ENCODE assay signal across 31 mouse cellular contexts in genomic region chr5:63666884-63667283, GRCm38 (mm10). TPM values are rescaled to one million over a fixed set of nuclear protein-coding genes. Genes with fewer than 3 reads are reported as not detected.
"Had no signal": no experiment of that assay in that cellular context is flagged by ENCODE, and none has a peak within 500 bp of the region (broad histone marks: within the 10 kb centered on the region; RNA-seq: fewer than 3 reads in every experiment).

No protein-coding gene starts in this region.

- H3K4me1 ChIP-seq: heart, embryonic 13.5 days; heart, embryonic 15.5 days; hindbrain, embryonic 13.5 days; hindbrain, embryonic 15.5 days; kidney, embryonic 15.5 days; limb, embryonic 13.5 days; limb, embryonic 15.5 days; liver, embryonic 12.5 days had no signal

- H3K36me3 ChIP-seq: heart, embryonic 13.5 days; heart, embryonic 15.5 days; hindbrain, embryonic 13.5 days; hindbrain, embryonic 15.5 days; kidney, embryonic 15.5 days; limb, embryonic 13.5 days; limb, embryonic 15.5 days; liver, embryonic 12.5 days had no signal

- H3K27ac ChIP-seq: heart, adult 2 months; heart, embryonic 13.5 days; heart, embryonic 15.5 days; hindbrain, embryonic 13.5 days; hindbrain, embryonic 15.5 days; hindbrain, postnatal 0 days; kidney, embryonic 15.5 days; kidney, postnatal 0 days; limb, embryonic 13.5 days; limb, embryonic 15.5 days; liver, embryonic 12.5 days had no signal

- H3K9me3 ChIP-seq: heart, embryonic 13.5 days; heart, embryonic 15.5 days; hindbrain, embryonic 13.5 days; hindbrain, embryonic 15.5 days; kidney, embryonic 15.5 days; limb, embryonic 13.5 days; limb, embryonic 15.5 days had no signal

- H3K27me3 ChIP-seq: heart, embryonic 13.5 days; heart, embryonic 15.5 days; hindbrain, embryonic 13.5 days; hindbrain, embryonic 15.5 days; kidney, embryonic 15.5 days; limb, embryonic 13.5 days; limb, embryonic 15.5 days; liver, embryonic 12.5 days had no signal

- ATAC-seq: hindbrain, postnatal 0 days; intestine, embryonic 16.5 days; liver, embryonic 12.5 days had no signal

- H3K9ac ChIP-seq: heart, embryonic 13.5 days; heart, embryonic 15.5 days; hindbrain, embryonic 13.5 days; hindbrain, embryonic 15.5 days; kidney, embryonic 15.5 days; limb, embryonic 13.5 days; limb, embryonic 15.5 days; liver, embryonic 12.5 days had no signal

- H3K4me3 ChIP-seq: heart, adult 2 months; heart, embryonic 13.5 days; heart, embryonic 15.5 days; hindbrain, embryonic 13.5 days; hindbrain, embryonic 15.5 days; kidney, embryonic 15.5 days; limb, embryonic 13.5 days; limb, embryonic 15.5 days; liver, embryonic 12.5 days had no signal

- H3K4me2 ChIP-seq: heart, embryonic 11.5 days; heart, embryonic 13.5 days; heart, embryonic 15.5 days; hindbrain, embryonic 13.5 days; hindbrain, embryonic 15.5 days; kidney, embryonic 15.5 days; limb, embryonic 13.5 days; limb, embryonic 15.5 days; liver, embryonic 12.5 days had no signal

- DNase-seq: gastrocnemius, postnatal 14 days; gastrocnemius, postnatal 36 days; heart, adult 11 months; heart, adult 2 months; heart, postnatal 14 days; heart, postnatal 36 days; kidney, adult 11 months; kidney, adult 2 months; kidney, adult 9 months; kidney, postnatal 14 days; kidney, postnatal 36 days; left cerebral cortex, postnatal 4 days had no signal

RNA-seq across cellular contexts. Expression of gene Nwd2, which starts 18.0 kb away (rescaled TPM):
- total RNA-seq: gastrocnemius, adult 18-20 months; gastrocnemius, adult 8-10 months; gastrocnemius, postnatal 14 days; gastrocnemius, postnatal 36 days; heart, adult 2 months; heart, postnatal 14 days; heart, postnatal 36 days; hematopoietic stem cell, adult 5-6 weeks had no signal
- polyA plus RNA-seq: gonadal fat pad, adult 2 months; heart, adult 2 months; heart, embryonic 15.5 days; heart, postnatal 0 days; kidney, adult 2 months; large intestine, adult 2 months; liver, adult 2 months; liver, embryonic 12.5 days had no signal
